Mouse (Mus musculus): Measurements from ENCODE around the gene Col6a4.

Gene Col6a4

GRCm38 (mm10) chr9:105949755-105950154, 146.8 kb downstream of the Col6a4 start:
- no peak for DNase-seq

- no peak for DNase-seq
Observed at GRCm38 (mm10) chr9:105947577-105947976, 149.0 kb downstream of the Col6a4 start.

Measured in kidney, postnatal 14 days (tissue).